Mouse (Mus musculus) kidney, adult 2 months (tissue): ENCODE data around the gene Nr2c2.

Experiments used
- CTCF ChIP-seq: fragments of 200-500 bp; conservative IDR thresholded peaks from 2 replicates; pipeline ENCODE4 v1.5.1; 2011; ENCODE audit warnings: low read depth, mild to moderate bottlenecking, control low read depth, low read length, moderate library complexity, mixed read lengths; ENCODE audit not compliant: insufficient read depth, insufficient read length
- POLR2A ChIP-seq: fragments of 200-500 bp; IDR thresholded peaks from one replicate; pipeline ENCODE4 v1.6.1; 2011; ENCODE audit warnings: low read depth, low read length, control low read depth

- TF ChIP-seq CTCF (no peak), POLR2A (no peak)
Measured at GRCm38 (mm10) chr6:92126861-92127468, 35.8 kb downstream of the Nr2c2 start.
